Mouse (Mus musculus) forebrain, embryonic 15.5 days (tissue): Measurements from ENCODE around the gene Herc2. TPM values are rescaled to one million over a fixed set of nuclear protein-coding genes. Genes with fewer than 3 reads are reported as not detected.
A peak's percentile ranks its signal among the peaks of the same experiment; 100 is the strongest.

Experiments
- ATAC-seq: fragments of 200-750 bp; cut with Nextera tagmentation; replicated peaks from 2 replicates; pipeline ENCODE4 v1.8.0; 2017; ENCODE audit warnings: mild to moderate bottlenecking, moderate TSS enrichment, moderate library complexity
- H3K27ac ChIP-seq: fragments of 300-500 bp; sonication (generic); replicated peaks from 2 replicates; pipeline ENCODE4 v1.5.1; 2015; ENCODE audit warnings: mild to moderate bottlenecking, inconsistent platforms
- H3K27me3 ChIP-seq: fragments of 300-500 bp; sonication (generic); 2 replicates; pipeline ENCODE4 v1.6.1; 2015; ENCODE audit warnings: inconsistent platforms
- H3K36me3 ChIP-seq: fragments of 300-500 bp; sonication (generic); 2 replicates; pipeline ENCODE4 v1.6.1; 2015; ENCODE audit warnings: mild to moderate bottlenecking, inconsistent platforms
- H3K4me1 ChIP-seq: fragments of 300-500 bp; sonication (generic); 2 replicates; pipeline ENCODE4 v1.6.1; 2015; ENCODE audit warnings: inconsistent platforms
- H3K4me2 ChIP-seq: fragments of 300-500 bp; sonication (generic); replicated peaks from 2 replicates; pipeline ENCODE4 v1.6.1; 2015; ENCODE audit warnings: mild to moderate bottlenecking, inconsistent platforms
- H3K4me3 ChIP-seq: fragments of 300-500 bp; sonication (generic); 2 replicates; pipeline ENCODE4 v1.5.1; 2015; ENCODE audit warnings: mild to moderate bottlenecking, inconsistent platforms
- H3K9ac ChIP-seq: fragments of 300-500 bp; sonication (generic); replicated peaks from 2 replicates; pipeline ENCODE4 v1.6.1; 2015; ENCODE audit warnings: mild to moderate bottlenecking, inconsistent platforms
- H3K9me3 ChIP-seq: fragments of 300-500 bp; sonication (generic); 2 replicates; pipeline ENCODE4 v1.6.1; 2016; ENCODE audit warnings: inconsistent platforms
- WGBS: fragments of 180-500 bp; shearing (Covaris S2); methylation state at CpG from one replicate; pipeline ENCODE4 v1.1.7; 2015; ENCODE audit warnings: mixed read lengths; 5-methylcytosine and 5-hydroxymethylcytosine counted together
- polyA plus RNA-seq: library from polyadenylated mRNA; unstranded; fragments of >200 nt; fragmentation: Nextera tagmentation; extraction: Ambion mirVana; gene quantifications from 2 replicates; pipeline ENCODE4 v1.2.1, GENCODE M21; 2015

Herc2 gene
- polyA plus RNA-seq, 1 experiment from 2014 or later = 53.7 TPM

- no peak for ATAC-seq
- Histone ChIP-seq H3K4me2 (no peak overlapping the region), H3K27me3 (no peaks in the 10 kb centered on the region), H3K9ac (no peak overlapping the region), H3K4me1 (peaks cover 7% of the 10 kb centered on the region), H3K4me3 (no peak overlapping the region), H3K9me3 (no peaks in the 10 kb centered on the region), H3K27ac (no peak overlapping the region), H3K36me3 (no peaks in the 10 kb centered on the region)
- WGBS = 89% methylated on average over 3 of the region's 3 CpGs
Measured at GRCm38 (mm10) chr7:56023586-56023985, 26.4 kb upstream of the Herc2 start.

GRCm38 (mm10) chr7:56042353-56042752, 7.6 kb upstream of the Herc2 start:
- no peaks in the 10 kb centered on the region for H3K9me3 ChIP-seq
- H3K4me1 ChIP-seq = no peaks in the 10 kb centered on the region
- no peak overlapping the region for H3K4me2 ChIP-seq
- WGBS = 19% methylated on average over 5 of the region's 5 CpGs
- no peak overlapping the region for H3K27ac ChIP-seq
- no peaks in the 10 kb centered on the region for H3K36me3 ChIP-seq
- H3K4me3 ChIP-seq = no peak overlapping the region
- H3K27me3 ChIP-seq = no peaks in the 10 kb centered on the region
- H3K9ac ChIP-seq = no peak overlapping the region
- no peak for ATAC-seq

GRCm38 (mm10) chr7:56043577-56044266, 6.3 kb upstream of the Herc2 start:
- 69% methylated on average over 4 of the region's 4 CpGs for WGBS
- Histone ChIP-seq H3K4me2 (no peak overlapping the region), H3K4me3 (no peak overlapping the region), H3K36me3 (no peaks in the 10 kb centered on the region), H3K9me3 (no peaks in the 10 kb centered on the region), H3K4me1 (no peaks in the 10 kb centered on the region), H3K9ac (no peak overlapping the region), H3K27me3 (no peaks in the 10 kb centered on the region), H3K27ac (no peak overlapping the region)
- no peak for ATAC-seq

GRCm38 (mm10) chr7:56044267-56044629, 5.7 kb upstream of the Herc2 start:
- no peaks in the 10 kb centered on the region for H3K27me3 ChIP-seq
- peaks cover 4% of the 10 kb centered on the region for H3K4me1 ChIP-seq
- no peak for ATAC-seq
- no peak overlapping the region for H3K4me3 ChIP-seq
- H3K9ac ChIP-seq = no peak overlapping the region
- no peak overlapping the region for H3K27ac ChIP-seq
- 78% methylated on average over 3 of the region's 3 CpGs for WGBS
- no peak overlapping the region for H3K4me2 ChIP-seq
- H3K9me3 ChIP-seq = no peaks in the 10 kb centered on the region
- H3K36me3 ChIP-seq = no peaks in the 10 kb centered on the region

GRCm38 (mm10) chr7:56047178-56047577, 2.8 kb upstream of the Herc2 start:
- WGBS = 85% methylated on average over 1 of the region's 1 CpGs
- H3K36me3 ChIP-seq = no peaks in the 10 kb centered on the region
- H3K27me3 ChIP-seq = no peaks in the 10 kb centered on the region
- H3K9me3 ChIP-seq = no peaks in the 10 kb centered on the region
- no peak overlapping the region for H3K9ac ChIP-seq
- H3K4me3 ChIP-seq = no peak overlapping the region
- H3K4me1 ChIP-seq = peaks cover 18% of the 10 kb centered on the region
- H3K27ac ChIP-seq = no peak overlapping the region
- no peak for ATAC-seq
- H3K4me2 ChIP-seq = no peak overlapping the region

GRCm38 (mm10) chr7:56050487-56050911, 503 bp downstream of the Herc2 start:
- Histone ChIP-seq H3K4me1 (peaks cover 25% of the 10 kb centered on the region), H3K4me2 (peak overlapping the region; percentile 60), H3K27me3 (no peaks in the 10 kb centered on the region), H3K9me3 (no peaks in the 10 kb centered on the region), H3K9ac (peak overlapping the region; percentile 78), H3K4me3 (peak overlapping the region; percentile 78), H3K27ac (peak overlapping the region; percentile 90), H3K36me3 (no peaks in the 10 kb centered on the region)
- under 1% methylated on average over 18 of the region's 18 CpGs for WGBS
- peak; percentile 58; the same call in 1 of the 2 replicates for ATAC-seq

GRCm38 (mm10) chr7:56052996-56053395, 3.0 kb downstream of the Herc2 start:
- Histone ChIP-seq H3K9me3 (no peaks in the 10 kb centered on the region), H3K27ac (no peak overlapping the region), H3K9ac (no peak overlapping the region), H3K4me2 (no peak overlapping the region), H3K36me3 (peaks cover 9% of the 10 kb centered on the region), H3K4me1 (peaks cover 25% of the 10 kb centered on the region), H3K4me3 (no peak overlapping the region), H3K27me3 (no peaks in the 10 kb centered on the region)
- no peak for ATAC-seq

GRCm38 (mm10) chr7:56055338-56055737, 5.3 kb downstream of the Herc2 start:
- peaks cover 11% of the 10 kb centered on the region for H3K36me3 ChIP-seq
- H3K27me3 ChIP-seq = no peaks in the 10 kb centered on the region
- no peak overlapping the region for H3K27ac ChIP-seq
- H3K4me2 ChIP-seq = no peak overlapping the region
- ATAC-seq = peak; percentile 66; the same call in 1 of the 2 replicates
- no peak overlapping the region for H3K9ac ChIP-seq
- H3K4me3 ChIP-seq = no peak overlapping the region
- WGBS = 66% methylated on average over 3 of the region's 3 CpGs
- H3K9me3 ChIP-seq = no peaks in the 10 kb centered on the region
- H3K4me1 ChIP-seq = peaks cover 18% of the 10 kb centered on the region

GRCm38 (mm10) chr7:56064876-56065275, 14.9 kb downstream of the Herc2 start:
- no peaks in the 10 kb centered on the region for H3K4me1 ChIP-seq
- H3K36me3 ChIP-seq = 0 out of 2 replicates have a peak, but pooled peaks cover 7% of the 10 kb centered on the region
- H3K9me3 ChIP-seq = no peaks in the 10 kb centered on the region
- no peak for ATAC-seq
- H3K27ac ChIP-seq = no peak overlapping the region
- WGBS = 95% methylated on average over 1 of the region's 1 CpGs
- no peak overlapping the region for H3K9ac ChIP-seq
- H3K4me2 ChIP-seq = no peak overlapping the region
- H3K27me3 ChIP-seq = no peaks in the 10 kb centered on the region
- H3K4me3 ChIP-seq = no peak overlapping the region

GRCm38 (mm10) chr7:56066136-56066535, 16.1 kb downstream of the Herc2 start:
- no peak overlapping the region for H3K4me3 ChIP-seq
- H3K4me2 ChIP-seq = no peak overlapping the region
- 92% methylated on average over 2 of the region's 2 CpGs for WGBS
- 0 out of 2 replicates have a peak, but pooled peaks cover 10% of the 10 kb centered on the region for H3K36me3 ChIP-seq
- H3K27me3 ChIP-seq = no peaks in the 10 kb centered on the region
- no peak overlapping the region for H3K27ac ChIP-seq
- ATAC-seq = no peak
- H3K9me3 ChIP-seq = no peaks in the 10 kb centered on the region
- no peaks in the 10 kb centered on the region for H3K4me1 ChIP-seq
- H3K9ac ChIP-seq = no peak overlapping the region

GRCm38 (mm10) chr7:56066634-56067033, 16.6 kb downstream of the Herc2 start:
- Histone ChIP-seq H3K27ac (no peak overlapping the region), H3K36me3 (0 out of 2 replicates have a peak, but pooled peaks cover 9% of the 10 kb centered on the region), H3K27me3 (no peaks in the 10 kb centered on the region), H3K4me1 (no peaks in the 10 kb centered on the region), H3K9me3 (no peaks in the 10 kb centered on the region), H3K9ac (no peak overlapping the region), H3K4me3 (no peak overlapping the region), H3K4me2 (no peak overlapping the region)
- no peak for ATAC-seq
- WGBS = 98% methylated on average over 1 of the region's 1 CpGs

- no peak overlapping the region for H3K9ac ChIP-seq
- H3K9me3 ChIP-seq = no peaks in the 10 kb centered on the region
- no peak overlapping the region for H3K4me2 ChIP-seq
- no peaks in the 10 kb centered on the region for H3K27me3 ChIP-seq
- WGBS = 85% methylated on average over 4 of the region's 4 CpGs
- no peak for ATAC-seq
- H3K4me3 ChIP-seq = no peak overlapping the region
- peaks cover 8% of the 10 kb centered on the region for H3K36me3 ChIP-seq
- H3K4me1 ChIP-seq = no peaks in the 10 kb centered on the region
- H3K27ac ChIP-seq = no peak overlapping the region
Measured at GRCm38 (mm10) chr7:56071724-56072123, 21.7 kb downstream of the Herc2 start.

- no peaks in the 10 kb centered on the region for H3K9me3 ChIP-seq
- H3K36me3 ChIP-seq = peaks cover 32% of the 10 kb centered on the region
- no peaks in the 10 kb centered on the region for H3K27me3 ChIP-seq
- no peak for ATAC-seq
- no peak overlapping the region for H3K4me2 ChIP-seq
- H3K4me3 ChIP-seq = no peak overlapping the region
- H3K27ac ChIP-seq = no peak overlapping the region
- WGBS = 91% methylated on average over 2 of the region's 2 CpGs
- no peaks in the 10 kb centered on the region for H3K4me1 ChIP-seq
- H3K9ac ChIP-seq = no peak overlapping the region
Measured at GRCm38 (mm10) chr7:56083034-56083433, 33.0 kb downstream of the Herc2 start.
